Mouse (Mus musculus) cerebellum, adult 2 months (tissue): Measurements from ENCODE around the gene Rsad1. TPM values are rescaled to one million over a fixed set of nuclear protein-coding genes. Genes with fewer than 3 reads are reported as not detected.

Experiments used
- DNase-seq, 2 experiments: peaks; one replicate each; pipeline ENCODE4 v3.0.0; 2021
- H3K27ac ChIP-seq: fragments of 200-500 bp; 2 replicates; pipeline ENCODE4 v1.5.1; 2012; ENCODE audit warnings: low read length, control low read depth, inconsistent platforms; ENCODE audit not compliant: insufficient read depth
- H3K27me3 ChIP-seq: fragments of 200-500 bp; 2 replicates; pipeline ENCODE4 v1.6.1; 2012; ENCODE audit warnings: inconsistent platforms, mild to moderate bottlenecking, low read length, moderate library complexity; ENCODE audit not compliant: control insufficient read depth, insufficient read depth
- H3K4me1 ChIP-seq: fragments of 200-500 bp; 2 replicates; pipeline ENCODE4 v1.6.1; 2011; ENCODE audit warnings: low read length; ENCODE audit not compliant: control insufficient read depth, insufficient read depth
- H3K4me3 ChIP-seq: fragments of 200-500 bp; replicated peaks from 2 replicates; pipeline ENCODE3; 2011; ENCODE audit warnings: mild to moderate bottlenecking, low read depth, low read length, control low read depth; ENCODE audit not compliant: insufficient read depth
- CTCF ChIP-seq: fragments of 200-500 bp; IDR thresholded peaks from 2 replicates; pipeline ENCODE4 v1.5.1; 2011; ENCODE audit warnings: low read depth, mild to moderate bottlenecking, control low read depth, low read length, moderate library complexity, borderline replicate concordance; ENCODE audit not compliant: insufficient read depth
- POLR2A ChIP-seq: fragments of 200-500 bp; IDR thresholded peaks from 2 replicates; pipeline ENCODE4 v1.6.1; 2011; ENCODE audit warnings: low read length, control low read depth, borderline replicate concordance; ENCODE audit not compliant: insufficient read depth
- WGBS: fragments of 180-500 bp; shearing (Covaris S2); methylation state at CpG from one replicate; pipeline ENCODE4 v1.1.7; 2018; 5-methylcytosine and 5-hydroxymethylcytosine counted together
- polyA plus RNA-seq: library from polyadenylated mRNA; depleted of rRNA; stranded (reverse); fragments of >200 nt; gene quantifications from 2 replicates; pipeline ENCODE4 v1.2.3, GENCODE M21; 2012

The Rsad1 gene
- polyA plus RNA-seq, 1 experiment, result 20.8 TPM

DNA sequence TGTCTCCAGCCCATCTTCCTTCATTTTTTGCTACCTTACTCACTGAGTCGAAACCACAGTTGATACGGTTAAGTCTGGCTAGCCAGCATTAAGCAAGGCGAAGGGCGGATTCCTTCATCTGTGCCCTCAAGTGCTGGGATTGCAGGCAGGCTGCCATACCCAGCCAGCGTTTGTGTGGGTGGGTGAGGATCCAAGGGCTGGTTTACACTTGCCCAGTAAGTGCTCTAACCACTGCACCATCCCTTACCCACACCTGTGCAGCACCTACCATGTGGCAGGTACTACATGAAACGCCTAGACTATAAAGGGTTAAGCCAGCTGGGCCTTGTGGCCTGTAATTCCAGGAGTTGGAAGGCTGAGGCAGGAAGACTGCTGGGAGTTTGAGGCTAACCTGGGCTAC, 1.8 kb downstream of the Rsad1 start:
- Histone ChIP-seq H3K27ac (no peak overlapping the region), H3K27me3 (no peaks in the 10 kb centered on the region), H3K4me3 (no peak overlapping the region), H3K4me1 (peaks cover 7% of the 10 kb centered on the region; the same call in 1 of the 2 replicates)
- no peak for TF ChIP-seq CTCF
- no peak for TF ChIP-seq POLR2A
- no peak for DNase-seq
- 88% methylated on average over 6 of the region's 6 CpGs for WGBS

DNA sequence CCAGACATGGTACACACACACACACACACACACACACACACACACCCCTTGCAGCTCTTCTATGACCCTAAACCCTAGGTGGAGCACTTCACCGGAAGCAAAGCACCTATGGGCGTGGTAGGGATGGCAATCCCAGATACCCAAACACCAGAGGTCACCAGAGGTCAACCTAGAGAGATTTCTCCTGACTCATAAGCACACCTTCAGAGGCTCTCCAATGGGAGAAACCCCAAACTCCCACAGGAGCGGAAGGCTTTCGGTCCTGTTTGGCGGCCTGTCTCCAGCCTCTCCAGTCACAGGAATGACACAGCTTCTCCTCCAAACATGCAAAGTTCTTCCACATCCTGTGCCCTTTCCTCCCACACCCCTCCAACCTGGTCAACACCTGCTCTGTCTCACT, 2.7 kb downstream of the Rsad1 start:
- WGBS, result 100% methylated on average over 5 of the region's 5 CpGs
- H3K4me1 ChIP-seq, result peaks cover 7% of the 10 kb centered on the region; the same call in 1 of the 2 replicates
- H3K27ac ChIP-seq, result no peak overlapping the region
- H3K4me3 ChIP-seq, result no peak overlapping the region
- no peak for TF ChIP-seq CTCF
- TF ChIP-seq POLR2A, result no peak
- H3K27me3 ChIP-seq, result no peaks in the 10 kb centered on the region
- no peak for DNase-seq

- DNase-seq, result peak; percentile 35 to 58
- no peaks in the 10 kb centered on the region for H3K27me3 ChIP-seq
- TF ChIP-seq POLR2A (no peak), CTCF (no peak)
- H3K4me3 ChIP-seq, result peak overlapping the region; percentile 43
- peaks cover 4% of the 10 kb centered on the region; the same call in 1 of the 2 replicates for H3K4me1 ChIP-seq
- 39% methylated on average over 18 of the region's 18 CpGs for WGBS
- peak overlapping the region; percentile 10; the same call in 1 of the 2 replicates for H3K27ac ChIP-seq
These were observed 4.6 kb downstream of the Rsad1 start for GRCm38 (mm10) chr11:94544422-94544821.

GRCm38 (mm10) chr11:94543932-94544331, 5.1 kb downstream of the Rsad1 start:
- H3K27me3 ChIP-seq, result no peaks in the 10 kb centered on the region
- H3K27ac ChIP-seq, result no peak overlapping the region
- H3K4me1 ChIP-seq, result 0 out of 2 replicates have a peak, but pooled peaks cover 2% of the 10 kb centered on the region
- TF ChIP-seq CTCF (peak; percentile 92), POLR2A (no peak)
- peak; percentile 95 to 97 for DNase-seq
- peak overlapping the region; percentile 2 for H3K4me3 ChIP-seq
- 4% methylated on average over 9 of the region's 9 CpGs for WGBS

DNA sequence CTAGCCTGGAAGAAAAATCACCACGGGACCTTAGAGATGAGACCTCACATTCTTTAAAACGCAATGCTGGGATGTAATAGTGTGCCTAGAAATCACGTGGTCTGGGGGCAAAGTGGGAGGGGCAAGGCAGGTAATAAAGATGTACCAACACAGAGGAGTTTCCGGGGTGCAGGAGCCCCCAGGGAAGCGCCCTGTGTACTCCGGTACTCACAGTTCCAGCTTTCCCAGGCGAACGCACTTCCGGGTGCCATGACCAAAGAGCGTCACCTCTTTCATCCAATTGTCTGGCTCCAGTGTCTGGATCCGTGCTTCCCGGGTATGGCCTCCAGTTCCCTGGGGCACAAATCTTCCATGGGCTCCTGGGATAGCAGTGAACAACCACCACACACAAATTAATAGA, 5.7 kb downstream of the Rsad1 start:
- Histone ChIP-seq H3K4me1 (0 out of 2 replicates have a peak, but pooled peaks cover 2% of the 10 kb centered on the region), H3K27ac (no peak overlapping the region), H3K4me3 (no peak overlapping the region), H3K27me3 (no peaks in the 10 kb centered on the region)
- WGBS, result 79% methylated on average over 12 of the region's 12 CpGs
- TF ChIP-seq CTCF, result no peak
- no peak for TF ChIP-seq POLR2A
- no peak for DNase-seq

GRCm38 (mm10) chr11:94542400-94542799, 6.7 kb downstream of the Rsad1 start:
- no peak for DNase-seq
- H3K27me3 ChIP-seq, result no peaks in the 10 kb centered on the region
- no peak overlapping the region for H3K4me3 ChIP-seq
- TF ChIP-seq POLR2A, result no peak
- TF ChIP-seq CTCF, result no peak
- 0 out of 2 replicates have a peak, but pooled peaks cover 2% of the 10 kb centered on the region for H3K4me1 ChIP-seq
- no peak overlapping the region for H3K27ac ChIP-seq
- WGBS, result 76% methylated on average over 4 of the region's 4 CpGs

DNA sequence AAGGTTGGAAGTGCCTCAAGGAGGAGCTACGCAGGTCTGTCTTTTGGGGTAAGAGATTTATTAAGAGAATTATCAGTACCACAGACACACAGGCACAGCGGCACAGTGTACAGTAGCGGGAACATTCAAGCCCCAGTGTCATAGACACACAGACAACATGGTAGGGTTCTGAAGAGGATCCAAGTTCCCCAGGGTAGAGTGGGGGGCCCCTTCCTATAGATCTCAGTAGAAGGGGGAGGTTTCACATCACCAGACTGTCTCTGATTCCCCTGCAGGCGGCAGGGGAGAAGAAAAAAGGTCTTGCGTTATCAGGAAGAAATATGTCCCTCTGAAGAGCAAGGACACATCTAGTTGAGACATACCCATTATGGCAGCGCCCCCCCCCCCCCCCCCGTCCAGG, 9.3 kb downstream of the Rsad1 start:
- Histone ChIP-seq H3K4me1 (no peaks in the 10 kb centered on the region), H3K27me3 (no peaks in the 10 kb centered on the region), H3K4me3 (no peak overlapping the region), H3K27ac (no peak overlapping the region)
- 84% methylated on average over 7 of the region's 7 CpGs for WGBS
- TF ChIP-seq CTCF, result no peak
- TF ChIP-seq POLR2A, result no peak
- DNase-seq, result no peak

- Histone ChIP-seq H3K27me3 (no peaks in the 10 kb centered on the region), H3K4me3 (no peak overlapping the region), H3K27ac (no peak overlapping the region), H3K4me1 (no peaks in the 10 kb centered on the region)
- WGBS, result 68% methylated on average over 8 of the region's 8 CpGs
- no peak for TF ChIP-seq POLR2A
- no peak for DNase-seq
These were observed 10.2 kb downstream of the Rsad1 start for GRCm38 (mm10) chr11:94538733-94539292.
